Mouse (Mus musculus) stomach, postnatal 0 days (tissue): ENCODE measurements around the gene Prune2. TPM values are rescaled to one million over a fixed set of nuclear protein-coding genes. Genes with fewer than 3 reads are reported as not detected.

Experiments used
- ATAC-seq: fragments of 200-750 bp; cut with Nextera tagmentation; 2 replicates; pipeline ENCODE4 v1.8.0; 2017; ENCODE audit not compliant: low FRiP score, low TSS enrichment
- DNase-seq: peaks from one replicate; pipeline ENCODE4 v3.0.0-alpha.2; 2016; ENCODE audit warnings: low spot score
- H3K27ac ChIP-seq: fragments of 300-500 bp; sonication (generic); replicated peaks from 2 replicates; pipeline ENCODE4 v1.5.1; 2014; ENCODE audit warnings: mild to moderate bottlenecking, control low read depth
- H3K27me3 ChIP-seq: fragments of 300-500 bp; sonication (generic); 2 replicates; pipeline ENCODE4 v1.6.1; 2014; ENCODE audit warnings: low read length; ENCODE audit not compliant: control insufficient read depth, insufficient read depth
- H3K36me3 ChIP-seq: fragments of 300-500 bp; sonication (generic); 2 replicates; pipeline ENCODE4 v1.6.1; 2014; ENCODE audit warnings: low read length, mixed read lengths; ENCODE audit not compliant: control insufficient read depth, insufficient read depth
- H3K4me1 ChIP-seq: fragments of 300-500 bp; sonication (generic); replicated peaks from 2 replicates; pipeline ENCODE4 v1.6.1; 2014; ENCODE audit warnings: antibody characterized with exemption; ENCODE audit not compliant: control insufficient read depth, insufficient read depth
- H3K4me2 ChIP-seq: fragments of 300-500 bp; sonication (generic); replicated peaks from 2 replicates; pipeline ENCODE4 v1.6.1; 2014; ENCODE audit warnings: low read depth, mild to moderate bottlenecking, control low read depth, moderate library complexity
- H3K4me3 ChIP-seq: fragments of 300-500 bp; sonication (generic); 2 replicates; pipeline ENCODE4 v1.5.1; 2014; ENCODE audit warnings: low read depth, low read length, control low read depth
- H3K9ac ChIP-seq: fragments of 300-500 bp; sonication (generic); 2 replicates; pipeline ENCODE4 v1.6.1; 2014; ENCODE audit warnings: mild to moderate bottlenecking, low read length, control low read depth, mixed read lengths
- H3K9me3 ChIP-seq: fragments of 300-500 bp; sonication (generic); 2 replicates; pipeline ENCODE4 v1.6.1; 2016; ENCODE audit warnings: low read length; ENCODE audit not compliant: control insufficient read depth
- CTCF ChIP-seq: IDR thresholded peaks from 2 replicates; pipeline ENCODE4 v1.5.1; 2016; ENCODE audit warnings: antibody characterized with exemption, low read depth, mild to moderate bottlenecking, moderate library complexity
- EP300 ChIP-seq: optimal IDR thresholded peaks from 2 replicates; pipeline ENCODE3; 2016; ENCODE audit warnings: antibody characterized with exemption
- WGBS: fragments of 180-500 bp; shearing (Covaris S2); extraction: QIAGEN DNeasy Blood & Tissue Kit; methylation state at CpG from one replicate; pipeline ENCODE4 v1.1.7; 2014; 5-methylcytosine and 5-hydroxymethylcytosine counted together
- polyA plus RNA-seq: library from polyadenylated mRNA; unstranded; fragments of >200 nt; fragmentation: Nextera tagmentation; extraction: Ambion mirVana; gene quantifications from 2 replicates; pipeline ENCODE4 v1.2.1, GENCODE M21; 2015

Prune2 gene
- polyA plus RNA-seq, 1 experiment from 2014 or later, result 2.0 TPM

DNA sequence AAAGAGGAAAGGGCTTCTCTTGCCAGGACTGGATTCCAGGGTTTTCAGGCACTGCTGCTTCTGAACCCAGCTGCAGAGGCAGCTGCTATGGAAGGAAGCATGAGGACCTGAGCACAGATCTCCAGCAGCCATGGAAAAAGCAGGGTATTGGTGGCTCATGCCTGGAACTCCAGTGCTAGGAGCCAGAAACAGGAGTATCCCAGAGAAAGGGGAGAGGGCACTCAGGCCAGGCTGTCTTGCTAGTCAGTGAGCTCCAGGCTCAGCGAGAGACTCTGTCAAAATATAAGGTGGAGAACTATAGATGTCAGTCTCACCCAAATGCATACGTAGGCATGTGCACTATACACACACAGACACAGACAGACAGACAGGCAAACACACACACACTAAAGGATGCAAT is 140.4 kb downstream of the Prune2 start:
- Histone ChIP-seq H3K36me3 (no peaks in the 10 kb centered on the region), H3K4me3 (no peak overlapping the region), H3K4me2 (no peak overlapping the region), H3K27ac (no peak overlapping the region), H3K9me3 (no peaks in the 10 kb centered on the region), H3K4me1 (no peaks in the 10 kb centered on the region), H3K9ac (no peak overlapping the region), H3K27me3 (no peaks in the 10 kb centered on the region)
- no peak for DNase-seq
- TF ChIP-seq EP300 (no peak), CTCF (no peak)
- ATAC-seq, result no peak
- 57% methylated on average over 2 of the region's 2 CpGs for WGBS

DNA sequence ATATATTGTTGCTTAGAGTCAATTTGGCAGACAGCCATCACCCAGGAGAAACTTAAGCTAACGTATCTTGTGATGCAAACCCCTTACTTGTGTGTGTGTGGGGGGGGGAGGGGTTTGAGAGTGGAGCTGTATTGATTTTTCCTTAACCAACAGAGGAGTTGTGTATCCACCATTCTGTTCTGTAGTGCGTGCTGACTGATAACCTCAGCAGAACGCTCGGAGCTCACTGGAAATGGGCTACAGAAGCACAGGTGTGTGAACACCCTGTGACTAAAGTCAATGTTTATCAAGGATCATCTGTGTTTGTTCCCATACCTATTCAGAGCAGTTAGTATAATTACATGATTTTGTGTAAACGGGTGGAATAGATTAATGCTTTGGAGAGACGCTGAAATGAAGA is 141.3 kb downstream of the Prune2 start:
- no peaks in the 10 kb centered on the region for H3K4me1 ChIP-seq
- H3K4me2 ChIP-seq, result no peak overlapping the region
- TF ChIP-seq CTCF (no peak), EP300 (no peak)
- H3K27ac ChIP-seq, result no peak overlapping the region
- H3K36me3 ChIP-seq, result no peaks in the 10 kb centered on the region
- DNase-seq (no peak), ATAC-seq (no peak)
- WGBS, result 50% methylated on average over 6 of the region's 6 CpGs
- no peaks in the 10 kb centered on the region for H3K9me3 ChIP-seq
- no peak overlapping the region for H3K4me3 ChIP-seq
- no peak overlapping the region for H3K9ac ChIP-seq
- H3K27me3 ChIP-seq, result no peaks in the 10 kb centered on the region

DNA sequence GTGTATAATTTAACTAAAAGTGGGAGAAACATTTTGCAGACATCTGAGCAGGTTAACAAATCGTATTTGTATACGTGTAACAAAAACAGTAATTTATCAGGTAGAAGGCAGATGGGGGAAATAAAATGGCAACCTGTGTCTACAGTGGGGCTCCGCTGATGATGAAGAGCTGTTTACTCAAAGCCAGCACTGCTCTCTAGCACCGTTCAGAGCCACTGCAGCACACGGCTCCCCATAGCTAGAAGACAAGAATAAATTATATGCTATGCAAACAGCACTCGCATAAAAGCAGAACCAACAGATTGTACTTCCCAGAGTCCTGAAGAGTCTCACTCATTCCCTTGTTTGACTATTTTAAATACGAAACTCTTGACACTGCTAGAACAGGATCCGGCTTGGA is 152.9 kb downstream of the Prune2 start:
- Histone ChIP-seq H3K4me1 (no peaks in the 10 kb centered on the region), H3K36me3 (no peaks in the 10 kb centered on the region), H3K27ac (no peak overlapping the region), H3K9ac (no peak overlapping the region), H3K4me2 (no peak overlapping the region), H3K9me3 (no peaks in the 10 kb centered on the region), H3K4me3 (no peak overlapping the region), H3K27me3 (no peaks in the 10 kb centered on the region)
- WGBS, result 29% methylated on average over 8 of the region's 8 CpGs
- DNase-seq (no peak), ATAC-seq (no peak)
- no peak for TF ChIP-seq CTCF

DNA sequence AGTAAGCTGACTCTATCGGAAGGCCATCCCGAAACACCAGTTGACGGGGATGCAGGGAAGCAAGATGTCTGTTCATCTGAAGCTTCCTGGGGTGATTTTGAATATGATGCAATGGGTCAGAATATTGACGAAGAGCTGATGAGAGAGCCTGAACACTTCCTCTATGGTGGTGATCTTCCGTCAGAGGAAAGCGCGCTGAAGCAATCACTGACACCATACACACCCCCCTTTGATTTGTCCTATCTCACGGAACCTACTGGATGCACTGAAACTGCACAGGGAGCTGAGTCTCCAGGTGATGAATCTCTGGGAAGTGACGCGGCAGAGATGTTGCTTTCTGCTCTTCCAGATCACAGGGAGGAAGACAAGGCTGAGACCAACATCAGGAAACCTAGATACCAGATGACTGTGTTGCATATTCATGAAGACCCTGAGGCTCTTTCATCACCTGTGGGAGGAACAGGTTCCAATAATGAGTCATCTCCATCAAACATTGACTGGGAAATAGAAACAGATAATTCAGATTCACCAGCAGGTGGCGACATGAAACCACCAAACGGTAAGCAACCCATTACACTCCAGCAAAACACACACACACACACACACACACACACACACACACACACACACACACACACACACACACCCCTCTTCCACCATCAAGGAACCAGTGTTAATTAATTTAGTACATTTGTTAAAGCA is 168.3 kb downstream of the Prune2 start:
- TF ChIP-seq CTCF, result peak; percentile 80
- TF ChIP-seq EP300, result no peak
- no peaks in the 10 kb centered on the region for H3K27me3 ChIP-seq
- DNase-seq, result peak; percentile 60
- ATAC-seq, result peak; percentile 54; the same call in 1 of the 2 replicates
- no peak overlapping the region for H3K4me3 ChIP-seq
- no peak overlapping the region for H3K27ac ChIP-seq
- H3K9ac ChIP-seq, result no peak overlapping the region
- H3K4me2 ChIP-seq, result no peak overlapping the region
- no peaks in the 10 kb centered on the region for H3K9me3 ChIP-seq
- H3K4me1 ChIP-seq, result no peaks in the 10 kb centered on the region
- H3K36me3 ChIP-seq, result no peaks in the 10 kb centered on the region
- WGBS, result 69% methylated on average over 12 of the region's 12 CpGs

DNA sequence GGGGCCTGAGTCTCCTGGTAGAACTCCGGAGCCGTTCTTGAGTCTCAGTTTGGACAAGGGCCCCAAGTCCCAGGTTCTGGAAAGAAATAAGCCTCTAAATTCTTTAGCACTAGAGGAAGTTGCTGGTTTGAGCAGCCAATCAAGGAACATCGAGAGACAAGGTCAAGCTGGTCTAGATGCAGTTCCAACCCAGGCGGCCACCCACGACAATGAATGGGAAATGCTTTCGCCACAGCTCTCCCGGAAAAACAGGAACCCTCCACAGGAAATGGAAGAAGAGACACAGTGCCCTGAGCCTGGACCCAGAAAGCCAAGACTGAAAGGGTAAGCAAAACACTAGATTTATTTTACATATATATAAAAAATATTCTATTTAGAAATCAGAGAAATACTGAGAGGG is 169.5 kb downstream of the Prune2 start:
- H3K9me3 ChIP-seq, result no peaks in the 10 kb centered on the region
- H3K4me1 ChIP-seq, result no peaks in the 10 kb centered on the region
- H3K36me3 ChIP-seq, result no peaks in the 10 kb centered on the region
- no peak overlapping the region for H3K27ac ChIP-seq
- DNase-seq, result no peak
- no peak overlapping the region for H3K4me3 ChIP-seq
- no peak overlapping the region for H3K9ac ChIP-seq
- no peaks in the 10 kb centered on the region for H3K27me3 ChIP-seq
- H3K4me2 ChIP-seq, result no peak overlapping the region
- 79% methylated on average over 7 of the region's 7 CpGs for WGBS
- no peak for TF ChIP-seq EP300
- TF ChIP-seq CTCF, result no peak
- ATAC-seq, result no peak

DNA sequence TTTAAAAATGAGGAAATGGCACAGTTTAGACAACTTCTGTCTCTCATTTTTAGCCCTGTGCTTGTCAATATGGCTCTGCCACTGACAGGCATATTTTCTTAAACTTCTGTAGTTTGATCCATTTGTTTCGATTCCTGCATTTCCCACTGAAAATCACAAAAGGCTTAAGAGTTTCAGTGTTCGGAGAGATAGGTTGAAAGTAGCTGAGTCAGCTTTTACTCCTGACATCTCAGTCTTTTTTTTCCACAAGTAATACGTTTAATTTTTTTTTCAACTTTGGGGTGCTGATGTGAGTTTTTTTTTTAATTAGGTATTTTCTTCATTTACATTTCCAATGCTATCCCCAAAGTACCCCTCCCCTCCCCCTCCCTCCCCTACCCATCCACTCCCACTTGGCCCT is 174.6 kb downstream of the Prune2 start:
- no peak overlapping the region for H3K27ac ChIP-seq
- H3K27me3 ChIP-seq, result no peaks in the 10 kb centered on the region
- H3K36me3 ChIP-seq, result no peaks in the 10 kb centered on the region
- TF ChIP-seq CTCF (no peak), EP300 (no peak)
- DNase-seq (no peak), ATAC-seq (no peak)
- no peaks in the 10 kb centered on the region for H3K4me1 ChIP-seq
- H3K4me3 ChIP-seq, result no peak overlapping the region
- no peaks in the 10 kb centered on the region for H3K9me3 ChIP-seq
- no peak overlapping the region for H3K4me2 ChIP-seq
- H3K9ac ChIP-seq, result no peak overlapping the region
- WGBS, result 84% methylated on average over 3 of the region's 3 CpGs
